ENCODE assay signal across 9 mouse cellular contexts in genomic region chr12:51847953-51848680, GRCm38 (mm10). TPM values are rescaled to one million over a fixed set of nuclear protein-coding genes. Genes with fewer than 3 reads are reported as not detected.
DNase-seq lines count a peak whose midpoint lies in the region; ATAC-seq and TF ChIP-seq lines count a peak whose summit lies in the region.
"Had no signal": no experiment of that assay in that cellular context is flagged by ENCODE, and none has a peak within 500 bp of the region (broad histone marks: within the 10 kb centered on the region; RNA-seq: fewer than 3 reads in every experiment).

No protein-coding gene starts in this region.

- TF ChIP-seq CTCF in kidney, adult 2 months (conservative IDR thresholded peaks at IDR 0.05; ENCODE audit: insufficient read depth, insufficient read length, low read depth, low read length) = no peak

- no peak for TF ChIP-seq POLR2A in kidney, adult 2 months (IDR thresholded peaks at IDR 0.05; ENCODE audit: low read depth, low read length)

- no peak overlapping the region for H3K9ac ChIP-seq in kidney, embryonic 16.5 days (replicated peaks; ENCODE audit: low read length)
- no peak overlapping the region for H3K9ac ChIP-seq in hindbrain, embryonic 11.5 days (ENCODE audit: low read depth, low read length)
- H3K9ac ChIP-seq: hindbrain, embryonic 14.5 days had no signal

- no peak for ATAC-seq in kidney, embryonic 16.5 days (ENCODE audit: low FRiP score, low TSS enrichment)
- ATAC-seq in megakaryocyte progenitor cell, adult 5-6 weeks (replicated peaks; ENCODE audit: poor library complexity) = peak; percentile 12; the same call in 1 of the 2 replicates
- no peak for ATAC-seq in hindbrain, embryonic 11.5 days (ENCODE audit: low FRiP score)

- peak; percentile 84 for DNase-seq in kidney, adult 2 months
- DNase-seq in adrenal gland, postnatal 14 days = peak; percentile 70
- peak; percentile 78 for DNase-seq in induced T-regulatory cell, adult 2 months (ENCODE audit: low read depth)
- no peak for DNase-seq in retina, embryonic 14.5 days (ENCODE audit: low spot score)
- no peak for DNase-seq in hindbrain, embryonic 11.5 days (ENCODE audit: low spot score)
- no peak for DNase-seq in spleen, postnatal 10 days (ENCODE audit: low spot score in 2 of 2)

- WGBS in kidney, adult 2 months = 37% methylated on average over 9 of the region's 9 CpGs
- 65% methylated on average over 9 of the region's 9 CpGs for WGBS in kidney, embryonic 16.5 days
- 88% methylated on average over 9 of the region's 9 CpGs for WGBS in hindbrain, embryonic 11.5 days

- no peaks in the 10 kb centered on the region for H3K9me3 ChIP-seq in kidney, embryonic 16.5 days (ENCODE audit: low read length)
- no peaks in the 10 kb centered on the region for H3K9me3 ChIP-seq in hindbrain, embryonic 11.5 days (ENCODE audit: control insufficient read depth, low read length)

- no peak overlapping the region for H3K4me3 ChIP-seq in kidney, adult 2 months (ENCODE audit: insufficient read depth, low read depth, low read length)
- no peak overlapping the region for H3K4me3 ChIP-seq in kidney, embryonic 16.5 days (ENCODE audit: low read length)
- no peak overlapping the region for H3K4me3 ChIP-seq in hindbrain, embryonic 11.5 days (ENCODE audit: low read depth, low read length)

- H3K27me3 ChIP-seq in kidney, adult 2 months (replicated peaks; ENCODE audit: control insufficient read depth, insufficient read depth, low read length) = no peaks in the 10 kb centered on the region
- H3K27me3 ChIP-seq in kidney, embryonic 16.5 days (ENCODE audit: insufficient read depth, low read length) = no peaks in the 10 kb centered on the region
- no peaks in the 10 kb centered on the region for H3K27me3 ChIP-seq in hindbrain, embryonic 11.5 days (ENCODE audit: control insufficient read depth, insufficient read depth, low read length)

- no peak overlapping the region for H3K4me2 ChIP-seq in kidney, embryonic 16.5 days (replicated peaks; ENCODE audit: low read depth, low read length)
- H3K4me2 ChIP-seq in hindbrain, embryonic 11.5 days (replicated peaks; ENCODE audit: low read depth, low read length) = no peak overlapping the region
- H3K4me2 ChIP-seq: hindbrain, embryonic 14.5 days had no signal

- peaks cover 10% of the 10 kb centered on the region for H3K4me1 ChIP-seq in kidney, adult 2 months (ENCODE audit: control insufficient read depth, insufficient read depth, low read length)
- H3K4me1 ChIP-seq in kidney, embryonic 16.5 days (ENCODE audit: insufficient read depth, low read length) = peaks cover 13% of the 10 kb centered on the region
- H3K4me1 ChIP-seq in hindbrain, embryonic 11.5 days (replicated peaks; ENCODE audit: control insufficient read depth, insufficient read depth, low read length) = no peaks in the 10 kb centered on the region

- no peaks in the 10 kb centered on the region for H3K36me3 ChIP-seq in kidney, adult 2 months (ENCODE audit: control insufficient read depth, insufficient read depth, low read length)
- H3K36me3 ChIP-seq in kidney, embryonic 16.5 days (ENCODE audit: insufficient read depth, low read length) = no peaks in the 10 kb centered on the region
- no peaks in the 10 kb centered on the region for H3K36me3 ChIP-seq in hindbrain, embryonic 11.5 days (ENCODE audit: control insufficient read depth, insufficient read depth, low read length)

- H3K27ac ChIP-seq in kidney, adult 2 months (ENCODE audit: insufficient read depth, low read depth, low read length) = no peak overlapping the region
- H3K27ac ChIP-seq in kidney, embryonic 16.5 days (ENCODE audit: low read length) = no peak overlapping the region
- no peak overlapping the region for H3K27ac ChIP-seq in hindbrain, embryonic 11.5 days (ENCODE audit: low read depth, low read length)
- H3K27ac ChIP-seq: hindbrain, embryonic 14.5 days had no signal

RNA-seq across cellular contexts. Expression of gene Hectd1, which starts 18.8 kb away (rescaled TPM):
- 18.2 and 20.6 TPM in 2 replicates for polyA plus RNA-seq in kidney, adult 2 months (2012; rRNA removed)
- 37.3 and 41.8 TPM in 2 replicates for polyA plus RNA-seq in kidney, embryonic 16.5 days (2015; fragmentation: Nextera tagmentation; extraction: Ambion mirVana)
- 92.9 and 94.0 TPM in 2 replicates for total RNA-seq in adrenal gland, postnatal 14 days (2021)
- 50.5 and 58.2 TPM in 2 replicates for total RNA-seq in megakaryocyte progenitor cell, adult 5-6 weeks (2015)
- total RNA-seq in megakaryocyte progenitor cell, adult 5-6 weeks (2017) = 83.8 and 108 TPM in 2 replicates
- polyA plus RNA-seq in hindbrain, embryonic 11.5 days (2014; fragmentation: Nextera tagmentation; extraction: Ambion mirVana) = 35.0 and 44.5 TPM in 2 replicates

Comparison
In these comparisons a context has a peak if more than half of its experiments do, and no peak if none do; other contexts are left out.
1. DNase-seq: peak in kidney, adult 2 months (single experiment), adrenal gland, postnatal 14 days (single experiment) and induced T-regulatory cell, adult 2 months (single experiment); none in retina, embryonic 14.5 days (single experiment), hindbrain, embryonic 11.5 days (single experiment) and spleen, postnatal 10 days (0 of 2).